Mouse (Mus musculus): ENCODE data around the gene Ly6g6c. TPM values are rescaled to one million over a fixed set of nuclear protein-coding genes. Genes with fewer than 3 reads are reported as not detected.

The Ly6g6c gene
- polyA plus RNA-seq, 1 experiment = not detected

GRCm38 (mm10) chr17:35108097-35108496, 42.9 kb downstream of the Ly6g6c start, which contains the start of gene Ly6g5c:
Gene Ly6g5c (plus strand): TSS chr17:35108279.
- no peak for TF ChIP-seq GATA1 (IDR thresholded peaks at IDR 0.05; ENCODE audit: low read length)
- no peak for TF ChIP-seq TAL1 (IDR thresholded peaks at IDR 0.05; ENCODE audit: low read length)
- Histone ChIP-seq H3K4me1 (ENCODE audit: control insufficient read depth) (peaks cover 33% of the 10 kb centered on the region), H3K4me3 (replicated peaks) (no peak within 1 kb of the TSS), H3K9me3 (ENCODE audit: control insufficient read depth, low read length) (no peaks in the 10 kb centered on the region), H3K36me3 (ENCODE audit: control insufficient read depth) (peaks cover 18% of the 10 kb centered on the region), H3K27me3 (ENCODE audit: control insufficient read depth) (peaks cover 2% of the 10 kb centered on the region; the same call in 1 of the 2 replicates)

- Histone ChIP-seq H3K36me3 (ENCODE audit: control insufficient read depth) (peaks cover 29% of the 10 kb centered on the region), H3K4me1 (ENCODE audit: control insufficient read depth) (no peaks in the 10 kb centered on the region; the same call in 1 of the 2 replicates), H3K9me3 (ENCODE audit: control insufficient read depth, low read length) (no peaks in the 10 kb centered on the region), H3K4me3 (replicated peaks) (no peak overlapping the region), H3K27me3 (ENCODE audit: control insufficient read depth) (peaks cover 2% of the 10 kb centered on the region; the same call in 1 of the 2 replicates)
- no peak for TF ChIP-seq TAL1 (IDR thresholded peaks at IDR 0.05; ENCODE audit: low read length)
- TF ChIP-seq GATA1 (IDR thresholded peaks at IDR 0.05; ENCODE audit: low read length) = no peak
Measured at GRCm38 (mm10) chr17:35111774-35112173, 46.6 kb downstream of the Ly6g6c start.

- no peak within 1 kb of the TSS for H3K4me3 ChIP-seq (replicated peaks)
- peaks cover 2% of the 10 kb centered on the region; the same call in 1 of the 2 replicates for H3K27me3 ChIP-seq (ENCODE audit: control insufficient read depth)
- H3K4me1 ChIP-seq (ENCODE audit: control insufficient read depth) = peaks cover 12% of the 10 kb centered on the region
- TF ChIP-seq TAL1 (IDR thresholded peaks at IDR 0.05; ENCODE audit: low read length) (no peak), GATA1 (IDR thresholded peaks at IDR 0.05; ENCODE audit: low read length) (no peak)
- no peaks in the 10 kb centered on the region for H3K9me3 ChIP-seq (ENCODE audit: control insufficient read depth, low read length)
- H3K36me3 ChIP-seq (ENCODE audit: control insufficient read depth) = peaks cover 58% of the 10 kb centered on the region
Measured at GRCm38 (mm10) chr17:35115046-35116019, 50.1 kb downstream of the Ly6g6c start, which contains the start of gene Ly6g5b. Gene Ly6g5b (minus strand): TSS chr17:35115428.

Other genes with a start within 250 kb of the Ly6g6c start
- 6.3 and 6.7 TPM in 2 replicates for gene Stk19, start 228.4 kb upstream of the Ly6g6c start, polyA plus RNA-seq (2012)
- gene Dxo, start 228.4 kb upstream of the Ly6g6c start, polyA plus RNA-seq (2012) = 15.3 and 22.0 TPM in 2 replicates
- gene Skiv2l, start 215.2 kb upstream of the Ly6g6c start, polyA plus RNA-seq (2012) = 6.7 and 8.9 TPM in 2 replicates
- gene Nelfe, start 215.0 kb upstream of the Ly6g6c start, polyA plus RNA-seq (2012) = 30.9 and 32.9 TPM in 2 replicates
- gene Cfb, start 202.9 kb upstream of the Ly6g6c start, polyA plus RNA-seq (2012) = 0.11 TPM in 1 of 2 replicates, not detected in the other
- gene Zbtb12, start 185.9 kb upstream of the Ly6g6c start, polyA plus RNA-seq (2012) = 0.24 and 0.25 TPM in 2 replicates
- gene Gm20547, start 183.3 kb upstream of the Ly6g6c start, polyA plus RNA-seq (2012) = not detected in 2 replicates
- gene C2, start 167.1 kb upstream of the Ly6g6c start, polyA plus RNA-seq (2012) = 0.13 and 0.17 TPM in 2 replicates
- gene Ehmt2, start 166.9 kb upstream of the Ly6g6c start, polyA plus RNA-seq (2012) = 6.2 and 6.4 TPM in 2 replicates
- gene Slc44a4, start 150.9 kb upstream of the Ly6g6c start, polyA plus RNA-seq (2012) = not detected in 2 replicates
- gene Neu1, start 134.1 kb upstream of the Ly6g6c start, polyA plus RNA-seq (2012) = 0.31 and 0.38 TPM in 2 replicates
- gene Hspa1b, start 106.2 kb upstream of the Ly6g6c start, polyA plus RNA-seq (2012) = 408 and 454 TPM in 2 replicates
- not detected in 2 replicates for gene Gm20481, start 95.5 kb upstream of the Ly6g6c start, polyA plus RNA-seq (2012)
- 195 and 214 TPM in 2 replicates for gene Hspa1a, start 93.2 kb upstream of the Ly6g6c start, polyA plus RNA-seq (2012)
- 0.04 TPM in 1 of 2 replicates, not detected in the other for gene Hspa1l, start 92.7 kb upstream of the Ly6g6c start, polyA plus RNA-seq (2012)
- gene Lsm2, start 83.5 kb upstream of the Ly6g6c start, polyA plus RNA-seq (2012) = 15.9 and 21.4 TPM in 2 replicates
- gene Vars, start 64.4 kb upstream of the Ly6g6c start, polyA plus RNA-seq (2012) = 41.7 and 44.9 TPM in 2 replicates
- 0.01 TPM in 2 replicates for gene Vwa7, start 48.8 kb upstream of the Ly6g6c start, polyA plus RNA-seq (2012)
- 0.87 and 0.97 TPM in 2 replicates for gene Sapcd1, start 37.4 kb upstream of the Ly6g6c start, polyA plus RNA-seq (2012)
- 0.90 and 1.3 TPM in 2 replicates for gene Msh5, start 18.6 kb upstream of the Ly6g6c start, polyA plus RNA-seq (2012)
- gene Clic1, start 15.4 kb upstream of the Ly6g6c start, polyA plus RNA-seq (2012) = 5.1 and 6.0 TPM in 2 replicates
- 0.78 and 0.92 TPM in 2 replicates for gene Ddah2, start 6.4 kb upstream of the Ly6g6c start, polyA plus RNA-seq (2012)
- gene Mpig6b, start 796 bp downstream of the Ly6g6c start, polyA plus RNA-seq (2012) = 0.05 TPM in 1 of 2 replicates, not detected in the other
- gene Ly6g6e, start 11.5 kb downstream of the Ly6g6c start, polyA plus RNA-seq (2012) = not detected in 2 replicates
- gene Ly6g6d, start 12.7 kb downstream of the Ly6g6c start, polyA plus RNA-seq (2012) = not detected in 2 replicates
- gene Ly6g6f, start 20.2 kb downstream of the Ly6g6c start, polyA plus RNA-seq (2012) = 0.07 and 0.08 TPM in 2 replicates
- gene Abhd16a, start 23.9 kb downstream of the Ly6g6c start, polyA plus RNA-seq (2012) = 10.1 and 10.3 TPM in 2 replicates
- not detected in 2 replicates for gene Ly6g5c, start 42.9 kb downstream of the Ly6g6c start, polyA plus RNA-seq (2012)
- 0.03 TPM in 1 of 2 replicates, not detected in the other for gene Ly6g5b, start 50.0 kb downstream of the Ly6g6c start, polyA plus RNA-seq (2012)
- gene Gpank1, start 56.1 kb downstream of the Ly6g6c start, polyA plus RNA-seq (2012) = 11.0 and 12.4 TPM in 2 replicates
- gene Csnk2b, start 56.7 kb downstream of the Ly6g6c start, polyA plus RNA-seq (2012) = 10.2 and 11.2 TPM in 2 replicates
- 0.27 and 0.48 TPM in 2 replicates for gene D17H6S53E, start 61.0 kb downstream of the Ly6g6c start, polyA plus RNA-seq (2012)
- 0.10 and 0.20 TPM in 2 replicates for gene Apom, start 66.7 kb downstream of the Ly6g6c start, polyA plus RNA-seq (2012)
- gene Bag6, start 69.8 kb downstream of the Ly6g6c start, polyA plus RNA-seq (2012) = 88.8 and 102 TPM in 2 replicates
- 70.4 and 133 TPM in 2 replicates for gene Prrc2a, start 99.5 kb downstream of the Ly6g6c start, polyA plus RNA-seq (2012)
- gene Aif1, start 110.7 kb downstream of the Ly6g6c start, polyA plus RNA-seq (2012) = 0.27 TPM in 1 of 2 replicates, not detected in the other
- not detected in 2 replicates for gene Lst1, start 123.1 kb downstream of the Ly6g6c start, polyA plus RNA-seq (2012)
- 0.07 and 0.08 TPM in 2 replicates for gene Ltb, start 129.1 kb downstream of the Ly6g6c start, polyA plus RNA-seq (2012)
- gene Tnf, start 136.6 kb downstream of the Ly6g6c start, polyA plus RNA-seq (2012) = 0.07 and 0.09 TPM in 2 replicates
- gene Lta, start 140.0 kb downstream of the Ly6g6c start, polyA plus RNA-seq (2012) = 0.03 TPM in 1 of 2 replicates, not detected in the other
- gene Gm16181, start 155.4 kb downstream of the Ly6g6c start, polyA plus RNA-seq (2012) = not detected in 2 replicates
- gene Atp6v1g2, start 168.3 kb downstream of the Ly6g6c start, polyA plus RNA-seq (2012) = 0.04 and 0.37 TPM in 2 replicates
- gene Nfkbil1, start 170.4 kb downstream of the Ly6g6c start, polyA plus RNA-seq (2012) = 1.6 TPM in 2 replicates
- 18.8 and 20.8 TPM in 2 replicates for gene Ddx39b, start 176.4 kb downstream of the Ly6g6c start, polyA plus RNA-seq (2012)
- gene H2-D1, start 197.3 kb downstream of the Ly6g6c start, polyA plus RNA-seq (2012) = 2.4 and 2.7 TPM in 2 replicates

Measured in erythroblast, embryonic 14.5 days (primary cell).